Mouse (Mus musculus) forebrain, embryonic 10.5 days (tissue): ENCODE data around the gene Rtkn. TPM values are rescaled to one million over a fixed set of nuclear protein-coding genes. Genes with fewer than 3 reads are reported as not detected.

Experiments
- DNase-seq: peaks from one replicate; pipeline ENCODE4 v3.0.0-alpha.2; 2017; ENCODE audit warnings: low spot score; ENCODE audit errors: extremely low spot score
- H3K27ac ChIP-seq: fragments of 300-500 bp; sonication (generic); 2 replicates; pipeline ENCODE4 v1.5.1; 2016; ENCODE audit warnings: mild to moderate bottlenecking
- H3K27me3 ChIP-seq: fragments of 300-500 bp; sonication (generic); 2 replicates; pipeline ENCODE4 v1.6.1; 2016; ENCODE audit warnings: mild to moderate bottlenecking; ENCODE audit not compliant: poor library complexity, severe bottlenecking
- H3K36me3 ChIP-seq: fragments of 300-500 bp; sonication (generic); replicated peaks from 2 replicates; pipeline ENCODE4 v1.6.1; 2016; ENCODE audit warnings: mild to moderate bottlenecking, moderate library complexity
- H3K4me1 ChIP-seq: fragments of 300-500 bp; sonication (generic); 2 replicates; pipeline ENCODE4 v1.6.1; 2016
- H3K4me3 ChIP-seq: fragments of 300-500 bp; sonication (generic); 2 replicates; pipeline ENCODE4 v1.5.1; 2016; ENCODE audit warnings: mild to moderate bottlenecking, moderate library complexity
- H3K9me3 ChIP-seq: fragments of 300-500 bp; sonication (generic); 2 replicates; pipeline ENCODE4 v1.6.1; 2016; ENCODE audit warnings: mild to moderate bottlenecking, moderate library complexity
- WGBS: fragments of 180-500 bp; shearing (Covaris S2); methylation state at CpG from one replicate; pipeline ENCODE4 v1.1.7; 2016; 5-methylcytosine and 5-hydroxymethylcytosine counted together
- polyA plus RNA-seq: library from polyadenylated mRNA; unstranded; fragments of >200 nt; fragmentation: Nextera tagmentation; extraction: Ambion mirVana; gene quantifications from 2 replicates; pipeline ENCODE4 v1.2.1, GENCODE M21; 2016

The Rtkn gene
- polyA plus RNA-seq, 1 experiment from 2014 or later, result 32.1 TPM

DNA sequence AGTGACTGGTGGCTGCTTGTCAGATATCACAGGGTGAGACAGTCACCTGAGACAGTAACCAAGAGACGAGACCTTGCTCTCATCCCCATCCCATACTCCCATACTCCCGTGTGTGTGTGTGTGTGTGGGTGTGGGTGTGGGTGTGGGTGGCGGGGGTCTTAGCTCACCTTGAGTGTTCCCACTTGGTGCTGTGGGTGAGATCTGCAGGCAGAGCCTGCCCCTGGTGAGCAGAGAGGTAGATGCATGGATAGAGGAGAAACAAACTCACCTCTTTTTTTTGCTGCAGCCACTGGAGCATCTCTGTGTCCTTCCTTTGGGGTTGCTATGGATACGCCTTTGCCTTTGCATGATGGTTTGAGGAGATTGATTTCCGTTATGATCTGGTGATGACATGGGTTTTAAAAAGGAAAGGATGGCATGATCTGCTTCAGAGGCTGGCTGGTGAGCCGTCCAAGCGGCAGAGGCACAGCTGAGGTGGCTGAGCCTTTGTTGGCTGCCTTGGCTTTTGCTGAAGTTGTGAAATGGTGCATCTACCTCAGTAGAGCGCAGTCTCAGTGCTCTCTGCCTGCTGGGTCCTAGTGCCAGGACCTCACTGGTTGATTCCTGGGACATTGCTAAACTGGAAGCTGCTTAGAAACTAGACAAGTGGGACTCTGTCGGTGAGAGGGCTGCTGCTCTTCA is 37.1 kb downstream of the Rtkn start:
- WGBS, result 63% methylated on average over 9 of the region's 9 CpGs
- no peak for DNase-seq
- Histone ChIP-seq H3K36me3 (0 out of 2 replicates have a peak, but pooled peaks cover 5% of the 10 kb centered on the region), H3K27me3 (no peaks in the 10 kb centered on the region), H3K4me1 (peaks cover 14% of the 10 kb centered on the region), H3K4me3 (no peak overlapping the region), H3K27ac (no peak overlapping the region), H3K9me3 (no peaks in the 10 kb centered on the region)

DNA sequence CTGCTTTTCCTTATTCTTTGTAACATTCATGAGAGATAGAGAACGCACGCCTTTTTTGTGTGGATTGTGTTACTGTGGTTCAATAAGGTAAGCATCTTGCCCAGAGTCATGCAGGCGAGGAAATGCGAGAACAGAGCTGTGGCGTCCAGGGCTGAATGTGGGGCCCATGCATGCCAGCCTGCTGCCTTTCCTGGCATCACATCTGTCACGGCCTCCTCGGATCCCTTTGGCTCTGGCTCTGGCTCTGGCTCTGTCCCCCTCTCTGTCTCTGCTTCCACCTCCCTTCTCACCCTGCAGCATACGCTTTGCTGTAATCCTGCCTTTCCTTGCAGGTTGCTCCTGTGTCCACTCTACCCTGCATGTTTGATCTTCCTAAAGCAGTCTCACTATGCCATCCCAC is 40.7 kb downstream of the Rtkn start:
- no peaks in the 10 kb centered on the region for H3K9me3 ChIP-seq
- H3K4me3 ChIP-seq, result no peak overlapping the region
- H3K27ac ChIP-seq, result no peak overlapping the region
- H3K36me3 ChIP-seq, result 0 out of 2 replicates have a peak, but pooled peaks cover 5% of the 10 kb centered on the region
- no peak for DNase-seq
- no peaks in the 10 kb centered on the region for H3K27me3 ChIP-seq
- H3K4me1 ChIP-seq, result peaks cover 32% of the 10 kb centered on the region
- 88% methylated on average over 8 of the region's 8 CpGs for WGBS

DNA sequence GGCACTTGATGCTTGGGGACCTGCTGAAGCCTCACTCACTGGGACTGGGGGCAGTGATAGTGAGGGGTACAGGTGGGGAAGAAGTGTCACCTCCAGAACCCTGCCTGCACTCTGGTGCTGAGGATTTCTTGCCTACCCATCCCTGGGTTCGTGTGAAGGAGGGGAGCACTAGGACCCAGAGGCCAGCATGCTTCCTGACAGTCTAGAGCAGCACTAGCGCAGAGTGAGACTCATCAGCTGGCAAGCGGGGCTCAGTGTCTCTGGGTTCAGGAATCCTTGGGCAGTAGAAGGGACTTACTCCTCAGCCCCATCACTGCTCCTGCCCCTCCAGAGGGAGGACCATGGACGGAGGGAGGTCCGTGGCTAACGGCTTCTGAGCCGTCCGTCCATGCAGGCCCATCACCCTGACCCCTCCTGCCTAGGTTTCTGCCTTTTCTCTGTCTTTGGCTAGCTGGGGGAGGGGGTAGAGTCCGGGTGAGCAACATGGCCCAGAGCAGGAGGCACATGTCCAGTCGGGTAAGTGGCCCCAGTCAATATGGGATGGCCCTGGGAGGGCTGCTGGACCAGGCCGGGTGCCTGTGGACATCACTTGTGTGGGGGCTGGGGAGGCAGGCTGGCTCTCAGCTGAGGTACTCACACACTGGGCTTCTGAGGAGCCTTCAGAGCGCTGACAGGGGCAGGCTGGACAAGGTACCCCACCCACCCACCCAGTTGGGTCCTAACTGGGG is 44.3 kb downstream of the Rtkn start:
- Histone ChIP-seq H3K27me3 (no peaks in the 10 kb centered on the region), H3K36me3 (peaks cover 28% of the 10 kb centered on the region), H3K4me3 (peak overlapping the region; percentile 50), H3K9me3 (no peaks in the 10 kb centered on the region), H3K27ac (peak overlapping the region; percentile 77), H3K4me1 (peaks cover 19% of the 10 kb centered on the region)
- DNase-seq, result peak; percentile 42
- WGBS, result 17% methylated on average over 12 of the region's 12 CpGs

DNA sequence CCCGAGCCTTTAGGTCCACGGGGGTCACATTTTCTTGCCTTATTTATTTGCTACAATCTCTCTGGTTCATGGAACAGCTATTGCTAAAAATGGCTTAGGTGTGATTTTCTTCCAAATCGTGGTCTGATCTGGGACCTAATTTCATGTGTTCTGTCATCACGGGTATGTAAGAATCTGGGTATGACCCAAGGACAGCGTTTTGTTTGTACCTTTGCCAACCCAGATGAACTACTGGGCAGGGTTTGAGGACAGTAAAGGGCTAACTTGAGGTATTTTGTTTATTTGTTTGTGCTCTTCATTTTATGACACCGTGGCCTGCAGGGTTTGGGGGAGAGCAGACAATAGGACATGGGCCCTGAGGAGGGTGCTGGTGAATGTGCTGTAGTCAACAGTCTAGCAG is 45.3 kb downstream of the Rtkn start:
- 85% methylated on average over 6 of the region's 6 CpGs for WGBS
- no peak overlapping the region for H3K4me3 ChIP-seq
- H3K9me3 ChIP-seq, result no peaks in the 10 kb centered on the region

DNA sequence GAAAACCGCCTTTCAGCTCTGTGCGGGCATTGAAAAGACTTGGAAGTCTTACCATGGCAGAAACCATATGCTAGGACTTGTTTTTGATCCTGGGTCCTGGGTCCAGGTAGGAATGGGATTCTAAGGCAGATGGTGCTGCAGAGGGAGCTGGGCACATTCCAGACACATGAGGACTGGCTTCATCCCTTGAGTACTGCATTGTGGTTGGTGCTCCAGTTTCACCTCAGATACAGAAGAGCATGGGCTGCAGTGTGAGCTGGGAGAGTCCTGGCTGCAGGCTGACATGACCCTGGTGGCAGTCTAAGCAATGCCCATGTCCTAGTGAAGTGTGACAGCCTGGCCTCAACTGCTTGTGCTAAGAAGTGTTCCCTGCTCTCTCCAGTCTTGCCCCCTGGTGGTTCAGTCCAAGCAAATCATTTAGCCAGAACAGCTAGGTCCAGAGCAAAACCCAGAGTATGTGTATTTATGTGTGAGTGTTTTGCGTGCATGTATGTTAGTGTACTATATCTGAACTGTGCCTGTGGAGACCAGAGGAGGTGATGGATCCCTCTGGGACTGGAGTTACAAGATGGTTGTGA is 49.7 kb downstream of the Rtkn start:
- no peak overlapping the region for H3K27ac ChIP-seq
- H3K27me3 ChIP-seq, result no peaks in the 10 kb centered on the region
- 91% methylated on average over 3 of the region's 3 CpGs for WGBS
- DNase-seq, result no peak
- peaks cover 46% of the 10 kb centered on the region for H3K36me3 ChIP-seq
- H3K4me3 ChIP-seq, result no peak overlapping the region
- H3K9me3 ChIP-seq, result no peaks in the 10 kb centered on the region
- H3K4me1 ChIP-seq, result peaks cover 42% of the 10 kb centered on the region

More for the DNA sequence above, 45.3 kb downstream of the Rtkn start:
- H3K4me1 ChIP-seq, result peaks cover 28% of the 10 kb centered on the region
- no peak overlapping the region for H3K27ac ChIP-seq
- DNase-seq, result no peak
- H3K27me3 ChIP-seq, result no peaks in the 10 kb centered on the region
- peaks cover 31% of the 10 kb centered on the region for H3K36me3 ChIP-seq

DNA sequence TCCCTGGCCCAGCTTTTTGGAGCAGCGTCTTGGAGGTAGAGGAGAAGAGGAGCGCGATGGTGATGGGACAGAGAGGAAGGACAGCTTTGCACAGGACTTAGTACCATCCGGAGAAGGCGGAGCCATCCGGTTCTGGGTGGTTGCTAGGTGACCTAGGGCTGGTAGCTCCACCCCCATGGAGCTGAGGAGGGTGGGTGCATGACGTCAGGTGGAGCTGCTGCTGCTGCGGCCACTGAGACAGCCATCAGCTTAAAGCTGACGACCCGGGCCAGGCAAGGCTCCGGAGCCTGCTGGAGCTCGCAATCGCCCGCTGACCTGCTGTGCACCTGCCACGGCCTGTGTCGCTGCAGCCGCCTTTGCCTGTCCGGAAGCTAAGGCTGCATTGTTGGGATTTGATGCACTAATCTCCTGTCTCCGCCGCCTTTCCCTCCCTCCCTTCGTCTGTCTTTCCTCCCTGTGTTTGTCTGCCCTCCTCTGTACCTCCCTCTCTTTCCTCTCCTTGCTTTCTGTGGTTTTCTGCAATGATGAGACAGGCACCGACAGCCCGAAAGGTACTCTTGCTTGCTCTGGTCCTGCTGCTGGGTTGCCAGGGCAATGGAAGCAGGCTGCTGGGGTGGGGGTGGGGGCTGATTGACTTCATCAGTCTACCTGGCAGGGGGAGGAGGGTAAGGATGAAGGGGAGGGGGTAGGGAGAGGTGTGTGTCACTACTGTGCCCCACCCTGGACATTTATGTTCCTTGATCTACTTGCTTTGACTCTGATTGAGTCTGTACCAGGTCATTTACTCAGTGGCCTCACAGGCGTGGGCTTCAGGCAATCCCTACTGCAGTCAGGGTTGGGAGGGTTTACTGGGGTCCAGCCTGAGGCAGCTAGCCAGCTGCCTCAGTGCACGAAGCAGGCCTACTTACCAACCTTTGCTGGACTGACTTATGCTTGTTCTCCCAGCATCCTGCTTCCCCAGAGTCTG is 50.9 kb downstream of the Rtkn start:
- Histone ChIP-seq H3K4me1 (peaks cover 37% of the 10 kb centered on the region), H3K36me3 (peaks cover 59% of the 10 kb centered on the region), H3K27ac (peak overlapping the region; percentile 82), H3K4me3 (peak overlapping the region; percentile 56), H3K9me3 (no peaks in the 10 kb centered on the region), H3K27me3 (no peaks in the 10 kb centered on the region)
- 5% methylated on average over 25 of the region's 25 CpGs for WGBS
- peak; percentile 81 for DNase-seq

DNA sequence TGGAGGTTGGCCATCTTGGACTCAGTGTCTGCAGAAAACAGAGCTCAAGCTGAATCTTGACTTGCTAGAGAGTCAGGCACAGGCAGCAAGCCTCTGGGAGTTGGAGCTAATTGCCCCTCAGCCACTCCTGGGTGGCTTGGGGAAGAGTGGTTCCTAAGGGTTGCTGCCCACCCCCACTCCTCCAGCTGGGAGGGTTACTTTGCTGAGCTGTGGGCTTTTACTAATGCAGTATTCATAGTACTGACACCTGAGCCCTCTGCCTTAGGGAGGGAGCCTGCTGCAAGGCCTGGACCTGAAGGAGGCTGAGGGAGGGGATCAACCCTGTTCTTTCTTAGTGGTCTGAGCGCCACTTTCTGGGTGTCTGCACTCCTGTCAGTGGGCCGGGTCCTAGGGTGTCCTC is 51.7 kb downstream of the Rtkn start:
- peaks cover 66% of the 10 kb centered on the region for H3K36me3 ChIP-seq
- no peaks in the 10 kb centered on the region for H3K9me3 ChIP-seq
- H3K4me1 ChIP-seq, result peaks cover 37% of the 10 kb centered on the region
- H3K27me3 ChIP-seq, result no peaks in the 10 kb centered on the region
- WGBS, result 57% methylated on average over 2 of the region's 2 CpGs
- peak overlapping the region; percentile 82 for H3K27ac ChIP-seq
- no peak for DNase-seq
- peak overlapping the region; percentile 56; the same call in 1 of the 2 replicates for H3K4me3 ChIP-seq

DNA sequence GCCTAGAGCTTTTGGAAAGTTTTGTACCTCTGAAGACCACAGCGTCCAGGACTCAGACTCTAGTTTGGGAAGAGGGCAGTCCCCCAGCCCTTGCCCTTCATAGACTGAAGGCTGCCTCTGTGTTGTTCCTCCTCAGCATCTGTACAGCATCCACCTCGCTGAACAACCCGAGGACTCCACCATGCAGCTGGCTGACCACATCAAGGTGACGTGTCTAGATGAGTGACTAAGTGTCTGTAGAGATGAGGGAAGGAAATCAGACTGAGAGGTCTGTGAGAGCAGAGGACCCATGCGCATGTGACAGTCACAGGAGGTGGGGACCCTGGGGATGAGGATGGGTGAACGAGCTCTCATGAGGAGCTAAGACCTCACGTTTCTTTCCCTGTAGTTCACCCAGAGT is 58.3 kb downstream of the Rtkn start:
- 92% methylated on average over 7 of the region's 7 CpGs for WGBS
- Histone ChIP-seq H3K27ac (no peak overlapping the region), H3K36me3 (peaks cover 99% of the 10 kb centered on the region), H3K4me1 (peaks cover 8% of the 10 kb centered on the region), H3K27me3 (no peaks in the 10 kb centered on the region), H3K9me3 (no peaks in the 10 kb centered on the region), H3K4me3 (no peak overlapping the region)
- no peak for DNase-seq

DNA sequence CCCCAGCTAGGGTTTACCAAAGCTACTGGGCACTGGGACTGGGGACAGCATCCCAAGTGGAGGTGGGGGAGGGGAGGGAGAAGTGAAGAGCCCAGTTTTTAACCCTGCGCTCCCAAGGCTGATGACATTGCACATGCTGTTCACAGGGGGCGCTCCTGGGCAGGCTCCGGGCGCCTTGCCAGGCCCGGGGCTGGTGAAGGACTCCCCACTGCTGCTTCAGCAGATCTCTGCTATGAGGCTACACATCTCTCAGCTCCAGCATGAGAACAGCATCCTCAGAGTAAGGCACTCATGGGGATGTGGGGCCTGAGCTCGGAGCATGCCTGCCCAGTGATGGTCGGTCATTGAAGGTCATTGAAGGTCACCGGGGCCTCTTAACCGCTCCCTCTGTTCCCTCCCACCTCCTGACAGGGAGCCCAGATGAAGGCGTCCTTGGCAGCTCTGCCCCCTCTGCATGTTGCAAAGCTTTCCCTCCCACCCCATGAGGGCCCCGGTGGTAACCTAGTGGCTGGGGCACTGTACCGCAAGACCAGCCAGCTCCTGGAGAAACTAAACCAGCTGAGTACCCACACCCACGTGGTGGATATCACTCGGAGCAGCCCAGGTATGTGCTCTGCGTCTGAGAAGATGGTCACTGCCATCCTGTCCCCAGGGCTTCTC is 62.2 kb downstream of the Rtkn start:
- Histone ChIP-seq H3K4me3 (no peak overlapping the region), H3K36me3 (peaks cover 86% of the 10 kb centered on the region), H3K4me1 (peaks cover 8% of the 10 kb centered on the region), H3K9me3 (no peaks in the 10 kb centered on the region), H3K27ac (no peak overlapping the region), H3K27me3 (no peaks in the 10 kb centered on the region)
- 47% methylated on average over 15 of the region's 15 CpGs for WGBS
- no peak for DNase-seq
